ENCODE assay signal across 18 mouse cellular contexts in the genomic region with DNA sequence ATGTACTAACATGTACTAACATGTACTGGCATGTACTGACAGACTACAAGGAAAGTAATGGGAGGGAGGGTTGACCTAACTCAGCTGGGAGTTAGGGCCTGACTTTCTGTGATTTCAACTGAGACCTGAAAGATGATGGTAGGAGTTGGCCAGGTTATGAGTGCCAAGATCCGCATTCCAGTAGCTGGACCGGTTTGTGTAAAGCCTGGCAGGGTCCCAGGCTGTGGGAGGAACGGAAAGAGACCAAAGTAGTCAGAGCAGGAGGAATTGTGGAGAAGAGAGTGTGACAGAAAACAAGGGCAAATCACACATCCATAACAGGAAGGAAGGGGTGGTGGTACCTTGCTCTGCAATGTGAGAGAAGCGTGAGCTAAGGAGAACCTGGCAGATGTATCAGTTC. TPM values are rescaled to one million over a fixed set of nuclear protein-coding genes. Genes with fewer than 3 reads are reported as not detected.
DNase-seq lines count a peak whose midpoint lies in the region; ATAC-seq lines count a peak whose summit lies in the region.
"Had no signal": no experiment of that assay in that cellular context is flagged by ENCODE, and none has a peak within 500 bp of the region (broad histone marks: within the 10 kb centered on the region; RNA-seq: fewer than 3 reads in every experiment).

No protein-coding gene starts in this region.

- peaks cover 17% of the 10 kb centered on the region for H3K36me3 ChIP-seq in embryonic facial prominence, embryonic 14.5 days (ENCODE audit: control insufficient read depth, insufficient read depth, low read length)
- H3K36me3 ChIP-seq in embryonic facial prominence, embryonic 10.5 days (replicated peaks): peaks cover 38% of the 10 kb centered on the region
- H3K36me3 ChIP-seq in intestine, embryonic 15.5 days: peaks cover 8% of the 10 kb centered on the region

- no peak overlapping the region for H3K9ac ChIP-seq in embryonic facial prominence, embryonic 14.5 days (ENCODE audit: low read depth, low read length)
- H3K9ac ChIP-seq in intestine, embryonic 15.5 days: no peak overlapping the region
- H3K9ac ChIP-seq: embryonic facial prominence, embryonic 13.5 days; hindbrain, embryonic 12.5 days; midbrain, embryonic 12.5 days had no signal

- H3K4me1 ChIP-seq in embryonic facial prominence, embryonic 14.5 days (ENCODE audit: control insufficient read depth, insufficient read depth, low read length): no peaks in the 10 kb centered on the region
- H3K4me1 ChIP-seq in embryonic facial prominence, embryonic 10.5 days: no peaks in the 10 kb centered on the region
- H3K4me1 ChIP-seq in intestine, embryonic 15.5 days (replicated peaks): no peaks in the 10 kb centered on the region
- H3K4me1 ChIP-seq: embryonic facial prominence, embryonic 13.5 days; hindbrain, embryonic 12.5 days; midbrain, embryonic 12.5 days had no signal

- DNase-seq in embryonic facial prominence, embryonic 14.5 days (ENCODE audit: low spot score): peak; percentile 16
- no peak for DNase-seq in embryonic facial prominence, embryonic 10.5 days (ENCODE audit: low spot score)
- peak; percentile 21 for DNase-seq in fibroblast of lung, adult 2 months (ENCODE audit: low read depth)
- peak; percentile 57 to 68 for DNase-seq in lung, adult 18-20 months
- DNase-seq in ovary, adult 18-20 months (ENCODE audit: low spot score): peak; percentile 16
- DNase-seq in cerebellum, postnatal 4 days (ENCODE audit: low spot score in 2 of 2): no peak
- DNase-seq: adrenal gland, adult 2 months; cerebellum, adult 18-20 months; heart, adult 18-20 months; right cerebral cortex, postnatal 4 days; thymus, adult 2 months had no signal

- H3K27ac ChIP-seq in embryonic facial prominence, embryonic 14.5 days (replicated peaks; ENCODE audit: low read depth, low read length): no peak overlapping the region
- no peak overlapping the region for H3K27ac ChIP-seq in embryonic facial prominence, embryonic 10.5 days (replicated peaks)
- no peak overlapping the region for H3K27ac ChIP-seq in intestine, embryonic 15.5 days
- H3K27ac ChIP-seq: embryonic facial prominence, embryonic 13.5 days; hindbrain, embryonic 12.5 days; midbrain, embryonic 12.5 days had no signal

- peaks cover 8% of the 10 kb centered on the region for H3K9me3 ChIP-seq in embryonic facial prominence, embryonic 14.5 days (ENCODE audit: control insufficient read depth, low read length)
- peaks cover 10% of the 10 kb centered on the region; the same call in 1 of the 2 replicates for H3K9me3 ChIP-seq in embryonic facial prominence, embryonic 10.5 days
- H3K9me3 ChIP-seq in intestine, embryonic 15.5 days: no peaks in the 10 kb centered on the region

- no peaks in the 10 kb centered on the region for H3K27me3 ChIP-seq in embryonic facial prominence, embryonic 14.5 days (replicated peaks; ENCODE audit: control insufficient read depth, insufficient read depth, low read length)
- no peaks in the 10 kb centered on the region for H3K27me3 ChIP-seq in embryonic facial prominence, embryonic 10.5 days (replicated peaks; ENCODE audit: low read depth, poor library complexity, severe bottlenecking)
- no peaks in the 10 kb centered on the region for H3K27me3 ChIP-seq in intestine, embryonic 15.5 days (replicated peaks)
- H3K27me3 ChIP-seq: embryonic facial prominence, embryonic 13.5 days; hindbrain, embryonic 12.5 days; midbrain, embryonic 12.5 days had no signal

- 75% methylated on average over 4 of the region's 4 CpGs for WGBS in embryonic facial prominence, embryonic 14.5 days
- 95% methylated on average over 4 of the region's 4 CpGs for WGBS in embryonic facial prominence, embryonic 10.5 days
- 82% methylated on average over 4 of the region's 4 CpGs for WGBS in intestine, embryonic 15.5 days

- no peak overlapping the region for H3K4me3 ChIP-seq in embryonic facial prominence, embryonic 14.5 days (ENCODE audit: low read depth, low read length)
- H3K4me3 ChIP-seq in embryonic facial prominence, embryonic 10.5 days: no peak overlapping the region
- no peak overlapping the region for H3K4me3 ChIP-seq in intestine, embryonic 15.5 days (replicated peaks)
- H3K4me3 ChIP-seq: embryonic facial prominence, embryonic 13.5 days; hindbrain, embryonic 12.5 days; midbrain, embryonic 12.5 days had no signal

- 0 out of 2 replicates have a peak, but pooled peaks have one; percentile 32 for ATAC-seq in embryonic facial prominence, embryonic 14.5 days (ENCODE audit: low read depth)
- ATAC-seq in intestine, embryonic 15.5 days: no peak
- no peak for ATAC-seq in erythroid progenitor cell, adult 5-6 weeks (replicated peaks; ENCODE audit: low FRiP score, poor library complexity, severe bottlenecking)
- ATAC-seq: forebrain, embryonic 14.5 days; intestine, embryonic 16.5 days had no signal

- H3K4me2 ChIP-seq in embryonic facial prominence, embryonic 14.5 days (ENCODE audit: low read depth, low read length): no peak overlapping the region
- no peak overlapping the region for H3K4me2 ChIP-seq in intestine, embryonic 15.5 days (replicated peaks)
- H3K4me2 ChIP-seq: embryonic facial prominence, embryonic 13.5 days; hindbrain, embryonic 12.5 days; midbrain, embryonic 12.5 days had no signal

RNA-seq across cellular contexts. Expression of a gene that starts 34.1 kb away (rescaled TPM):
- polyA plus RNA-seq in embryonic facial prominence, embryonic 14.5 days (2014; fragmentation: Nextera tagmentation; extraction: Ambion mirVana): 2.0 and 2.7 TPM in 2 replicates
- 7.1 and 7.8 TPM in 2 replicates for polyA plus RNA-seq in embryonic facial prominence, embryonic 10.5 days (2016; fragmentation: Nextera tagmentation; extraction: Ambion mirVana)
- 2.5 and 3.5 TPM in 2 replicates for polyA plus RNA-seq in intestine, embryonic 15.5 days (2015; fragmentation: Nextera tagmentation; extraction: Ambion mirVana)
- 1.1 and 1.3 TPM in 2 replicates for total RNA-seq in erythroid progenitor cell, adult 5-6 weeks (2015; ENCODE audit: low replicate concordance)
- total RNA-seq in erythroid progenitor cell, adult 5-6 weeks (2017; ENCODE audit: low replicate concordance): 0.77 TPM in 1 of 2 replicates, not detected in the other

RNA-seq across cellular contexts. Expression of a gene that starts 42.6 kb away (rescaled TPM):
- 0.06 and 0.10 TPM in 2 replicates for polyA plus RNA-seq in embryonic facial prominence, embryonic 14.5 days (2014; fragmentation: Nextera tagmentation; extraction: Ambion mirVana)
- 0.41 and 0.60 TPM in 2 replicates for polyA plus RNA-seq in embryonic facial prominence, embryonic 10.5 days (2016; fragmentation: Nextera tagmentation; extraction: Ambion mirVana)
- 2.2 and 2.4 TPM in 2 replicates for polyA plus RNA-seq in intestine, embryonic 15.5 days (2015; fragmentation: Nextera tagmentation; extraction: Ambion mirVana)
- not detected in 2 replicates for total RNA-seq in erythroid progenitor cell, adult 5-6 weeks (2015; ENCODE audit: low replicate concordance)
- 1.7 TPM in 1 of 2 replicates, not detected in the other for total RNA-seq in erythroid progenitor cell, adult 5-6 weeks (2017; ENCODE audit: low replicate concordance)

Comparison
In these comparisons a context has a peak if more than half of its experiments do, and no peak if none do; other contexts are left out.
1. DNase-seq: peak in embryonic facial prominence, embryonic 14.5 days (single experiment), fibroblast of lung, adult 2 months (single experiment), lung, adult 18-20 months (2 of 2) and ovary, adult 18-20 months (single experiment); none in embryonic facial prominence, embryonic 10.5 days (single experiment) and cerebellum, postnatal 4 days (0 of 2).